Mouse (Mus musculus): Measurements from ENCODE around the gene Camk2g. TPM values are rescaled to one million over a fixed set of nuclear protein-coding genes. Genes with fewer than 3 reads are reported as not detected.
"Not testable (repeated sequence)": the region's sequence is repeated elsewhere in the genome, so short reads cannot be mapped to it uniquely, and the experiment has no call there.

The Camk2g gene
- polyA plus RNA-seq, 1 experiment = 16.4 TPM

GRCm38 (mm10) chr14:20721371-20721770 lies 72.5 kb downstream of the Camk2g start:
- TF ChIP-seq POLR2A (IDR thresholded peaks at IDR 0.05; ENCODE audit: control insufficient read depth, low read depth, low read length) = no peak
- no peak for TF ChIP-seq CTCF (IDR thresholded peaks at IDR 0.05; ENCODE audit: control insufficient read depth, insufficient read depth, insufficient replicate concordance, low read depth, low read length)
- H3K27me3 ChIP-seq (ENCODE audit: control insufficient read depth, insufficient read depth, low read length) = no peaks in the 10 kb centered on the region
- no peaks in the 10 kb centered on the region for H3K4me1 ChIP-seq (ENCODE audit: control insufficient read depth, insufficient read depth, low read length)
- no peak overlapping the region for H3K4me3 ChIP-seq (ENCODE audit: control insufficient read depth, low read depth, low read length)
- H3K27ac ChIP-seq (ENCODE audit: control insufficient read depth, insufficient read depth, low read depth, low read length) = no peak overlapping the region
- peaks cover 7% of the 10 kb centered on the region for H3K36me3 ChIP-seq (ENCODE audit: control insufficient read depth, insufficient read depth, low read length)

DNA sequence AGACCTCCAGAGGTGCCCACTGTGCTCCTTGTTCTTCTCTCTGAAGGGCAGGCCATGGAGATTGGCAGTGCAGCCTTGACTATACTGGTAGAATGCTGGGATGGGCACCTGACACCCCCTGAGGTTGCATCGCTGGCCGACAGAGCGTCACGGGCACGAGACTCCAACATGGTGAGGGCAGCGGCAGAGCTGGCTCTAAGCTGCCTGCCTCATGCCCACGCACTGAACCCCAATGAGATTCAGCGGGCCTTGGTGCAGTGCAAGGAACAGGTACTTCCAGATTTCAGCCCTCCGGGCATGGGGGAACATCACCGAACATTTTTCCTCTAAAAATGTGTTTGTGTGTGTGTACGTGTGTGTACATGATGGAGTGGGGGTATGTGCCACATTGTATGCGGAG lies 74.1 kb downstream of the Camk2g start:
- Histone ChIP-seq H3K4me1 (ENCODE audit: control insufficient read depth, insufficient read depth, low read length) (no peaks in the 10 kb centered on the region), H3K4me3 (ENCODE audit: control insufficient read depth, low read depth, low read length) (no peak overlapping the region), H3K27ac (ENCODE audit: control insufficient read depth, insufficient read depth, low read depth, low read length) (no peak overlapping the region), H3K27me3 (ENCODE audit: control insufficient read depth, insufficient read depth, low read length) (no peaks in the 10 kb centered on the region), H3K36me3 (ENCODE audit: control insufficient read depth, insufficient read depth, low read length) (peaks cover 7% of the 10 kb centered on the region)
- TF ChIP-seq CTCF (IDR thresholded peaks at IDR 0.05; ENCODE audit: control insufficient read depth, insufficient read depth, insufficient replicate concordance, low read depth, low read length) = no peak
- no peak for TF ChIP-seq POLR2A (IDR thresholded peaks at IDR 0.05; ENCODE audit: control insufficient read depth, low read depth, low read length)

DNA sequence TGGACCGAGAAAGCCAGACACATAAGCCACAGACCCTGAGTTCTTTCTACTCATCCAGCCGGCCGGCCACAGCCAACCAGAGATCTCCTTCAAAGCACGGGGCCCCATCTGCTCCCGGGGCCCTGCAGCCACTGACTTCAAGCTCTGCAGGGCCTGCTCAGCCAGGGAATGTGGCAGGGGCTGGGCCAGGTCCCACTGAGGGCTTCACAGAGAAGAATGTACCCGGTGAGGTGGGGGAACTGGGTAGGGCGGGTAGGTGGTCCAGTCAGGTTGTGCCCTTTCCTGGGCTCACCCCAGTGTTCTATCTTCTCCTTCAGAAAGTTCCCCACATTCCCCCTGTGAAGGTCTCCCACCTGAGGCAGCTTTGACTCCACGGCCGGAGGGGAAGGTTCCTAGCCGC lies 75.4 kb downstream of the Camk2g start:
- TF ChIP-seq CTCF (IDR thresholded peaks at IDR 0.05; ENCODE audit: control insufficient read depth, insufficient read depth, insufficient replicate concordance, low read depth, low read length) (no peak), POLR2A (IDR thresholded peaks at IDR 0.05; ENCODE audit: control insufficient read depth, low read depth, low read length) (no peak)
- Histone ChIP-seq H3K27ac (ENCODE audit: control insufficient read depth, insufficient read depth, low read depth, low read length) (no peak overlapping the region), H3K4me1 (ENCODE audit: control insufficient read depth, insufficient read depth, low read length) (no peaks in the 10 kb centered on the region), H3K27me3 (ENCODE audit: control insufficient read depth, insufficient read depth, low read length) (no peaks in the 10 kb centered on the region), H3K36me3 (ENCODE audit: control insufficient read depth, insufficient read depth, low read length) (peaks cover 12% of the 10 kb centered on the region), H3K4me3 (ENCODE audit: control insufficient read depth, low read depth, low read length) (no peak overlapping the region)

- Histone ChIP-seq H3K27me3 (ENCODE audit: control insufficient read depth, insufficient read depth, low read length) (no peaks in the 10 kb centered on the region), H3K36me3 (ENCODE audit: control insufficient read depth, insufficient read depth, low read length) (peaks cover 12% of the 10 kb centered on the region), H3K27ac (ENCODE audit: control insufficient read depth, insufficient read depth, low read depth, low read length) (no peak overlapping the region), H3K4me3 (ENCODE audit: control insufficient read depth, low read depth, low read length) (no peak overlapping the region), H3K4me1 (ENCODE audit: control insufficient read depth, insufficient read depth, low read length) (peaks cover 2% of the 10 kb centered on the region)
- TF ChIP-seq CTCF (IDR thresholded peaks at IDR 0.05; ENCODE audit: control insufficient read depth, insufficient read depth, insufficient replicate concordance, low read depth, low read length) (no peak), POLR2A (IDR thresholded peaks at IDR 0.05; ENCODE audit: control insufficient read depth, low read depth, low read length) (no peak)
Measured at GRCm38 (mm10) chr14:20713832-20714231, 80.1 kb downstream of the Camk2g start.

DNA sequence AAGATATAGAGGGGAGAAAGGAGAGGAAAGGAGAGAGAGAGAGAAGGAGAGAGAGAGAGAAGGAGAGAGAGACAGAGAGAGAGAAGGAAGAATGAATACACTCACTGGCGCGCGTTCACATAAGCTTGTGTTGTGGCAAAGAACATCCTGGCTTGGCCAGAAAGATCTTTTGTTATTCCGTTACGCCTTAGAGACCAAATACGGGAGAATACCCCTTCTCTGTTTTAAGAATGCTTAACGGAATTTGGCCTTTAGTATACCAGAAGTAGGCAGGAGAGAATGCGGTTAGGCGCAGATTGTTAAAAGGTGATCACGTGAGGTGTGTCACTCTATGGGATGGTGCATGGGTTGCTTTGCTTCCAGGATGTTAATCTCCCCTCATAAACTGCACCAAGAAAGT lies 85.6 kb downstream of the Camk2g start:
- Histone ChIP-seq H3K36me3 (ENCODE audit: control insufficient read depth, insufficient read depth, low read length) (no peaks in the 10 kb centered on the region; the same call in none of the 2 replicates), H3K4me3 (ENCODE audit: control insufficient read depth, low read depth, low read length) (peak overlapping the region; percentile 94), H3K4me1 (ENCODE audit: control insufficient read depth, insufficient read depth, low read length) (peaks cover 3% of the 10 kb centered on the region), H3K27me3 (ENCODE audit: control insufficient read depth, insufficient read depth, low read length) (no peaks in the 10 kb centered on the region), H3K27ac (ENCODE audit: control insufficient read depth, insufficient read depth, low read depth, low read length) (peak overlapping the region; percentile 93)
- TF ChIP-seq POLR2A (IDR thresholded peaks at IDR 0.05; ENCODE audit: control insufficient read depth, low read depth, low read length) = no peak
- no peak for TF ChIP-seq CTCF (IDR thresholded peaks at IDR 0.05; ENCODE audit: control insufficient read depth, insufficient read depth, insufficient replicate concordance, low read depth, low read length)

DNA sequence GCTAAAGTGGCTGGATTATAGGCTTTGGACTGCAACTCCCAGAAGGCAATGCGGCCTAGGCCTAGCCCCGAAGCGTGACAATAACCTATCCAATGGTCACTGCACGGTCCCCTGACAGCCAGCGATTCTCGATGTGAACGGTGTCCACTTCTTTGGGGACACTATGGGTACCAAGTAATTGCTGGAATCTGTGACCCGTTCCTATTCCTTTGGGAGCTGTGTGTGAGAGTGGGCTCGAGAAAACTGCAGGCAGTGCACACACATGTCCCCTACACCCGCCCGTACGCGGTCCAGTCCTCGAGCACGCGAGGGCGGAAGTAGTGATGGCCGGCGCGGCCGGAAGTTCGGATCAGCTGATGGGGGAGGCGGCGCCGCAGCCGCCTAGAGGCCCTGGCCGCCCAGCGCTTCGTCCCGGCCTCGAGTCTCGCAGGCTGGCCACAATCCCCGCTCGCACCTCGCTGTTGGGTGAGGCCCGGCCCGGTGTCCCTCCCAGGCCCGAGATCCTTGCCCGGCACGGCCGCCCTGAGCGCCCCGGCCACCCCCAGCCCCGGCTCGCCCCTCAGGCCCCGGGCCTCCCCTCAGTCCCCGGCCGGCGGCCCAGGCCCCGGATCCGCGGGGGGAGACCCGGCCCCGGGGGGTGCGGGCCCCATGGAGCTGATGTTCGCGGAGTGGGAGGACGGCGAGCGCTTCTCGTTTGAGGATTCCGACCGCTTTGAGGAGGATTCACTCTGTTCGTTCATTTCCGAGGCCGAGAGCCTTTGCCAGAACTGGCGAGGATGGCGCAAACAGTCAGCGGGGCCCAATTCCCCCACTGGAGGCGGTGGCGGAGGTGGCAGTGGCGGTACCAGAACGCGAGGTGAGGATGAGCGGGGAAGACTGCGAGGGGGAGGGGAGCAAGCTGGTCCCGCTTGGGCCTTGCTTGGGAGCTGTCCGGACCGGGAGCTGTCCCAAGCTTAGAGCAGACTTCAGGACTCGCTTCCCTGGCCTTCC lies 86.4 kb downstream of the Camk2g start, which contains the start of gene Zswim8:
Zswim8 (plus strand) TSS at position 352 of the 990 bp plus-strand sequence.
- Histone ChIP-seq H3K36me3 (ENCODE audit: control insufficient read depth, insufficient read depth, low read length) (no peaks in the 10 kb centered on the region; the same call in none of the 2 replicates), H3K27ac (ENCODE audit: control insufficient read depth, insufficient read depth, low read depth, low read length) (peak within 1 kb of the TSS; percentile 93), H3K4me3 (ENCODE audit: control insufficient read depth, low read depth, low read length) (peak within 1 kb of the TSS; percentile 94), H3K27me3 (ENCODE audit: control insufficient read depth, insufficient read depth, low read length) (no peaks in the 10 kb centered on the region), H3K4me1 (ENCODE audit: control insufficient read depth, insufficient read depth, low read length) (peaks cover 3% of the 10 kb centered on the region)
- TF ChIP-seq POLR2A (IDR thresholded peaks at IDR 0.05; ENCODE audit: control insufficient read depth, low read depth, low read length) (peak; percentile 69), CTCF (IDR thresholded peaks at IDR 0.05; ENCODE audit: control insufficient read depth, insufficient read depth, insufficient replicate concordance, low read depth, low read length) (peak; percentile 11; the same call in 1 of the 2 replicates)

DNA sequence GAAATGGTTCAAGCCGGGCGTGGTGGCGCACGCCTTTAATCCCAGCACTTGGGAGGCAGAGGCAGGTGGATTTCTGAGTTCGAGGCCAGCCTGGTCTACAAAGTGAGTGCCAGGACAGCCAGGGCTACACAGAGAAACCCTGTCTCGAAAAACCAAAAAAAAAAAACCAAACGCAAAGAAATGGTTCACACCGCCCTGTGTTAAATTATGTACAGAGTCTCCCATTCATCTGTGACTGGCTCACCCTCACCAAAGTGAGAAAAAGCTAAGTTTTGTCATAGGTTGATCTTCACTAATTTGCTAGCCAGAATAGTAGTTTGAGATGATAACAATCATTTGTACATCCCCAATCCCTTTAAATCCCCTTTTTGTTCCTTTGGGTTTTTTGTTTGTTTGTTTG lies 90.4 kb downstream of the Camk2g start:
- peak overlapping the region; percentile 75; the same call in 1 of the 2 replicates for H3K27ac ChIP-seq (ENCODE audit: control insufficient read depth, insufficient read depth, low read depth, low read length)
- H3K27me3 ChIP-seq (ENCODE audit: control insufficient read depth, insufficient read depth, low read length); H3K4me1 ChIP-seq (ENCODE audit: control insufficient read depth, insufficient read depth, low read length); H3K36me3 ChIP-seq (ENCODE audit: control insufficient read depth, insufficient read depth, low read length): not testable (repeated sequence)
- H3K4me3 ChIP-seq (ENCODE audit: control insufficient read depth, low read depth, low read length) = peak overlapping the region; percentile 91
